Mouse (Mus musculus) gastrocnemius, postnatal 25 days (tissue): Measurements from ENCODE around the gene Rps6. TPM values are rescaled to one million over a fixed set of nuclear protein-coding genes. Genes with fewer than 3 reads are reported as not detected.

Experiments used
- DNase-seq: peaks from one replicate; pipeline ENCODE4 v3.0.0; 2022
- long read RNA-seq, 2 experiments: library from polyadenylated mRNA; stranded (forward); transcript quantifications; one replicate each; pipeline ENCODE4 v2.0.0; 2021
- total RNA-seq, 2 experiments: library from RNA; stranded (reverse); gene quantifications; 1 replicate in 1 of 2; 2 replicates in 1 of 2; pipeline ENCODE4 v1.2.3; 2021

Gene Rps6
- total RNA-seq, result 100 to 1,000 TPM; 353 to 393 TPM
- long read RNA-seq, experiment 1, transcript Rps6-201 (5 exons, 878 nt), result major isoform, 261 of 277 reads
- long read RNA-seq, experiment 1, partial matches to known transcripts, result 1 of 277 reads
- long read RNA-seq, experiment 1, other reads (novel, unspliced or antisense), result 12 of 277 reads
- long read RNA-seq, experiment 2, transcript Rps6-201 (5 exons, 878 nt), result major isoform, 196 of 202 reads
- long read RNA-seq, experiment 2, partial matches to known transcripts, result 1 of 202 reads
- long read RNA-seq, experiment 2, other reads (novel, unspliced or antisense), result 4 of 202 reads

DNA sequence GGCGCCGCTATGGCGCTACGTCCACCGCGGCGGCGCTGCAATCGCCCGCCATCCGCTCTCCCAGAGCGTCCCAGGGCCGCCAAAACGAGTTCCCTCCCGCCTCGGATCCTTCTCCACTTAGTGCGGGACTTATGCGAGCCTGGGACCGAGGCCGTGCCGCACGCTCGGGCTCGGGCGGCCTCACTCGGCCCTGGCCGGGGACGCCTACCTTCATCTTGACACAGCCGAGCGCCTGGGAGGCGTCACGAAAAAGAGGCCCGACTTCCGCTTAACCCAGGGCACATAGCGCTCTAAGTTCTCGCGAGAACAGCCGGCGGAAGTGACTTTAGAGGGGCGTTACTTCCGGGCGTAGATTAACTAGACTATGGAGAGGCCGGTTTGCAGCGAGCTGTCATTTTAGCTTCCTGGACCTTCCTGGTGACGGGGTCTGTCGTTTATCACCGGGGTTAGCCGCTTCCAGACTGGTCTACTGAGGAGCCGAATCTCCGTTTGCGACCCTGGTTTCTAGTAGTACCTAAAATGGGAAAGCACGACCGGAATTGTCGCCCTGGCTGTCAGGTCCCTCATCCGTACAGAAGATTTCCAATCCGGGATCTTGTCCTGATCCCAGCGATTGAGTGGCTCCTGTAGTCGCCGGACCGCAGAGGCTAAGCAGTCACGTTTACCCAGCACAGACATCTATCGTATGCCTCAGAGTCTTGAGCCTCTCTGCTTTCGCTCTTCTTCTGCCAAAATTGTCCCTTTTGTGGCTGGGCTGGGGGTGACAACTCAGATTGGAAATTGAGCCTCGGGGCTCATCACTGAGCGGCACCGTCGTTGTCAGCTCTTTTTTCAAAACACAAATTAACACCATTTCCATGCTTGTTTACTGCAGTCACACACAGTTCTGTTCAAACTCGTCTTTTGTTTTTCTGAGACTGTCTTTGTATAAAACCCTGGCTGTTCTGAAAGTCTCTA is at the start of gene Rps6:
TSS of gene Rps6 (minus strand) at position 300 of the 957 bp plus-strand sequence.
- peak; percentile 93 for DNase-seq

- no peak for DNase-seq
These were observed 48.7 kb upstream of the Rps6 start for GRCm38 (mm10) chr4:86905869-86906268.

DNA sequence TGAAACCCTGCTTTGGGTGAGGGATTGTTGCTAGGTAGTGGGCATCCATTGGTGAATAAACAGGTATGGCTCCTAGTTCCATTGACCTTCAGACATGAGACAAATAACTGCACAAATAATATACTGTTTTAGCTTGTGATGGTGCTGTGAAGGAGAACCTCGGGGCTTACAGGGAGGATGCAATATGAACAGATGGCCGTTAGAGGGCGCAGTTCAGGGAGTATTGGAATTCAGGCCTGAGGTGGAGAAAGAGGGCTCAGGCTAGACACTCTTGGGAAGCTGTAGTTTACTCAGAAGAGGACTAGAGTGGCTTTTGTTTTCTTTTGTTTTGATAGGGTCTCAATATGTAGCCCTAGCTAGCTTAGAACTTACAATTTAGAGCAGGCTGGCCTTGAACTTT is 47.8 kb upstream of the Rps6 start:
- no peak for DNase-seq

DNA sequence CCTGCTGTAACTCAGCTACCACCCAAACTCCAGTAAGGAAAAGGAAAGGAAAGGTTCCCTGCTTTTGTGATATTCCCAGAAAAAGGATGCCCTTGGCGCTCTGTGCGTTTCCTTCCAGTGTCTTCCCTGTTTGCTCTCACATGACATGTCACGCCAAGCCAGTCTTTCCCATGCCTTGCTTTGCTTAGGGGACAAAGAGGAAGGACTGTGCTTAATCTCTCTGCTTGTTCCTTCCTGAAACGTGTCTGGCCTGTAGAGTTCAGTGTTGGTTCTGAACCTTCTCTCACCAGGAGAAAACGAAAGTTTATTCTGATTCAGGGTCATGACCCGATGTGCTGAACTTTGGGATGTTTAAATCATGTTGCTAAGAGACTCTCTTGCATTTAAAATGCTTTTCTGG is 45.1 kb upstream of the Rps6 start:
- DNase-seq, result peak; percentile 23

- peak; percentile 20 for DNase-seq
These were observed 41.7 kb upstream of the Rps6 start for GRCm38 (mm10) chr4:86898791-86899474.

- DNase-seq, result peak; percentile 46
These were observed 40.2 kb upstream of the Rps6 start for GRCm38 (mm10) chr4:86897411-86897810.

DNA sequence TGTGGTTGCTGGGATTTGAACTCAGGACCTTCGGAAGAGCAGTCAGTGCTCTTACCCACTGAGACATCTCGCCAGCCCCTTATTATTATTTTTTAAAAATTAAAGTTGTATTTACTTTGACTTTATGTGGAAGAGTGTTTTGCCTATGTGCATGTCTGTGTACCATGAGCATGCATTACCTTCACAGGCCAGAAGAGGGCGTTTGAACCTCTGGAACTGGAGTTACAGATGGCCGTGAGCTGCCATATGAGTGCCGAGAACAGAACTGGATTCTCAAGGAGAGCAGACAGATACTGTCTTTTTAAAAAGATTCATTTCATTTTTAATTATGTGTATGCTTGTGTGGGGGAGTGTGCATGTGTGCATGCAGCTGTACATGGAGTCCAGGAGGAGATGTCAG is 30.7 kb upstream of the Rps6 start:
- no peak for DNase-seq

GRCm38 (mm10) chr4:86886160-86886878 is 29.1 kb upstream of the Rps6 start:
- DNase-seq, result peak; percentile 46

DNA sequence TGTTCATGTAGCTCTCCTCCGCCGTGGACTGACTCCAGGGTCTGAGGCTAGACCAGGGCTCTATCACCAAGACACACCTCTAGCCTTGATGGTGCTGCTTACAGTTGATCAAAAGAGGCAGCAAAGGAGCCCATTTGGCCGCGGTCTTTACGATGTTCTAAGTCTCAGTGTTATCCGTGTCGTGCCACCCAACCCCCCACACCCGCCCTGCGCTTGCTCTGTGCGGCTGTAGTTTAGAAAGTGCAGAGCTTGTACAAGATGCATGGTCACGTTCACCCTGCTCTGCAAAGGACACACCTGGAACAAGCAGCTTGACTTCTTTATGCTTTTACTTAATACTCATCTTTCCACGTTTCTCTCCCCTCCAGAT is 28.6 kb upstream of the Rps6 start:
- no peak for DNase-seq

DNA sequence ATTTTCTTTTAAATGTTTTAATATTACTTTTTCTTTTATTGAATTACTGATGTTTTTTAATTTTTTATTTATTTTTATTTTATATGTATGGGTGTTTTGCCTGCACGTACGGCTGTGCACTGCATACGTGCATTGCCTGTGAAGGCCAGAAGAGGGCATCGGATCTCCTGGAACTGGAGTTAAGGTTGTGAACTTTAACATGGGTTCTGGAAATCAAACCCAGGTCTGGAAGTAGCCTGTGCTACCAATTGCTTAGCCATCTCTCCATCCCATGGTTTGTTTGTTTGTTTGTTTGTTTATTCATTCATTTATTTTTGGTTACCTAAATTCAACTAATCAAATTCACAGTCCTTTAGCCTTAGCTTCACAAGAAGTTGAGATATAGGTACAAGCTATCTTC is 27.7 kb upstream of the Rps6 start:
- DNase-seq, result no peak

DNA sequence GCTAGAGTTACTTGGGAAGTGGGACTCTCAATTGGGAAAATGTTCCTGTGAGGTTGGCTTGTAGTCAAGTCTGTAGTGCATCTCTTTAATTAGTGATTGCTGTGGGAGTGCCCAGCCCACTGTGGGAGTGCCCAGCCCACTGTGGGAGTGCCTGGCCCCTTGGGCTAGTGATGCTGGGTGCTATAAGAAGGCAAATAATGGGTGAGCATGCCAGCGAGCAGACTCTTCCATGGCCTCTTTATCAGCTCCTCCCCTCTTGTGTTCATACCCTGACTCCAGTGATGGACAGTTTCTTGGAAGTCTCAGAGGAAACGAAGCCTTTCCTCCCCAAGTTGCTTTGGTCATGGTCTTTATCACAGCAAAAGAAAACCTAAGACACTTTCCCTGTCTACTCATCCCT is 25.2 kb upstream of the Rps6 start:
- DNase-seq, result no peak

GRCm38 (mm10) chr4:86881178-86881577 is 24.0 kb upstream of the Rps6 start:
- DNase-seq, result no peak

GRCm38 (mm10) chr4:86879477-86879876 is 22.3 kb upstream of the Rps6 start:
- no peak for DNase-seq

- DNase-seq, result peak; percentile 92
These were observed 17.1 kb upstream of the Rps6 start, which contains the start of gene Acer2 for GRCm38 (mm10) chr4:86874146-86874847. Gene Acer2, plus strand, starts transcription at chr4:86874396.

DNA sequence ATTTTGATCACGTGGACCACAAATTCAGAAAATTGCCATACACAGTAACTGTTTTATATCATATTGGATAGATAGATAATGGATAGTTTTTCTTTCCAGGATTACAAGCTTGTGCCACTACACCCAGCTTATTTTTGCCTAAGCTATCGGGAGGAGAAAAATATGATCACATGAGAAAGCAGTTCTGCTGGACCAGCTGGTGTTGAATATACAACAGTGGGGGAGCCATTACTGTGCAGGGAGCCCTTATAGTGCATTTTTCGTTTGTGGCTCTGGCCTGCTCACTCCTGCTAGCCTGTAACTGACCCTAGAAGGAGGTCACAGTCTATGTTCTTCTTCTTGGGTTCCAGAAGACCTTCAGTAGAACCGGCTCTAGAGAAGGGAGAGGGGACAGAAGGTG is 15.9 kb upstream of the Rps6 start:
- DNase-seq, result no peak

DNA sequence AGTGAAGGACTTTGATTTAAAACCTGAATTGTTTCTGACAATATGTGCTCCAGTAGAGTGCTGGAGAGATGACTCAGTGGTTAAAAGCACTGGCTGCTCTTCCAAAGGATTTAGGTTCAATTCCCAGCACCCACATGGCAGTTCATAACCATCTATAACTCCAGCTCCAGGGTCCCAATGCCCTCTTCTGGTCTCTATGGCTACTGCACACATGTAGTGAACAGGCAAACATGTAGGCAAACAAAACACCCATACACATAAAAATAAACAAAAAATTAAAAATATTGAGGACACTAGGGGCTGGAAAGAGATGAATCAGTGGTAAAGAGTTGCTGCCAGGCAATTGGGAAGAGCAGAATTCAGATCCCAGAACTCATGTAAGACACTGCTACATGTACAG is 14.8 kb upstream of the Rps6 start:
- DNase-seq, result no peak

GRCm38 (mm10) chr4:86864087-86864486 is 6.9 kb upstream of the Rps6 start:
- no peak for DNase-seq

DNA sequence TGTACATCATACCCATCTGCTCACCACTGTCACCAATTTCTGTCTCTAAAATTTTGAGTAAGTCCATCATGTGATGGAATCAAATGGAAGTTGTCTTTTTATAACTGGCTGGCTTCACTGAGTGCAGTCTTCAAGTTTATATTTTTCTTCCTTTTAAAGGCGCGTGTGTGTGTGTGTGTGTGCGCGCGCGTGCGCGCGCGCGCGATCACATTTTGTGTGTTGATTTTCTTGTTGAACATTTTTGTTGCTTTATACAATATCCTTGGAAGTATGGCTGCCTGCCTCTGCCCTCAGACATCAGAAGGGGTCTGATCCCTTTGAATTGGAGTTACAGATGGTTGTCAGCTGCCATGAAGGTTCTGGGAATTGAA is 843 bp upstream of the Rps6 start:
- DNase-seq, result no peak

GRCm38 (mm10) chr4:86856304-86857112 is 704 bp downstream of the Rps6 start:
- DNase-seq, result peak; percentile 9

GRCm38 (mm10) chr4:86852813-86853590 is 4.2 kb downstream of the Rps6 start:
- DNase-seq, result no peak
